Mouse (Mus musculus): ENCODE measurements around the gene Rsl24d1. TPM values are rescaled to one million over a fixed set of nuclear protein-coding genes. Genes with fewer than 3 reads are reported as not detected.

The Rsl24d1 gene
- 102 and 110 TPM in 2 replicates for polyA plus RNA-seq (2014; fragmentation: Nextera tagmentation; extraction: Ambion mirVana)

GRCm38 (mm10) chr9:73112919-73113906, at the start of gene Rsl24d1:
Gene Rsl24d1, plus strand, starts transcription at chr9:73113426.
- no peaks in the 10 kb centered on the region for H3K9me3 ChIP-seq (replicated peaks; ENCODE audit: control insufficient read depth, low read length)
- H3K4me1 ChIP-seq (ENCODE audit: control insufficient read depth, insufficient read depth, low read length): no peaks in the 10 kb centered on the region
- H3K27ac ChIP-seq (ENCODE audit: low read depth, low read length): peak within 1 kb of the TSS; percentile 23
- no peaks in the 10 kb centered on the region for H3K27me3 ChIP-seq (ENCODE audit: control insufficient read depth, insufficient read depth, low read length)
- H3K4me3 ChIP-seq (ENCODE audit: low read depth, low read length): peak within 1 kb of the TSS; percentile 97
- H3K36me3 ChIP-seq (ENCODE audit: control insufficient read depth, insufficient read depth, low read length): peaks cover 11% of the 10 kb centered on the region
- WGBS (ENCODE audit: insufficient replicate concordance): under 1% methylated on average over 64 of the region's 64 CpGs
- peak; percentile 85 for ATAC-seq (replicated peaks; ENCODE audit: insufficient number of reproducible peaks, low FRiP score, low TSS enrichment)
- peak within 1 kb of the TSS; percentile 90 for H3K9ac ChIP-seq (ENCODE audit: low read depth, low read length)
- H3K4me2 ChIP-seq: peak within 1 kb of the TSS; percentile 87

- H3K36me3 ChIP-seq (ENCODE audit: control insufficient read depth, insufficient read depth, low read length): no peaks in the 10 kb centered on the region
- no peak overlapping the region for H3K4me3 ChIP-seq (ENCODE audit: low read depth, low read length)
- peaks cover 19% of the 10 kb centered on the region for H3K4me1 ChIP-seq (ENCODE audit: control insufficient read depth, insufficient read depth, low read length)
- no peak overlapping the region for H3K27ac ChIP-seq (ENCODE audit: low read depth, low read length)
- no peaks in the 10 kb centered on the region for H3K27me3 ChIP-seq (ENCODE audit: control insufficient read depth, insufficient read depth, low read length)
- peak overlapping the region; percentile 56 for H3K4me2 ChIP-seq
- H3K9me3 ChIP-seq (replicated peaks; ENCODE audit: control insufficient read depth, low read length): no peaks in the 10 kb centered on the region
- ATAC-seq (replicated peaks; ENCODE audit: insufficient number of reproducible peaks, low FRiP score, low TSS enrichment): no peak
- H3K9ac ChIP-seq (ENCODE audit: low read depth, low read length): no peak overlapping the region
- WGBS (ENCODE audit: insufficient replicate concordance): 20% methylated on average over 15 of the region's 15 CpGs
Measured at GRCm38 (mm10) chr9:73063621-73064290, 49.5 kb upstream of the Rsl24d1 start.

- H3K4me3 ChIP-seq (ENCODE audit: low read depth, low read length): 0 out of 2 replicates have a peak overlapping the region, but pooled peaks have one; percentile 8
- peaks cover 19% of the 10 kb centered on the region for H3K4me1 ChIP-seq (ENCODE audit: control insufficient read depth, insufficient read depth, low read length)
- no peak overlapping the region for H3K27ac ChIP-seq (ENCODE audit: low read depth, low read length)
- no peak overlapping the region for H3K9ac ChIP-seq (ENCODE audit: low read depth, low read length)
- ATAC-seq (replicated peaks; ENCODE audit: insufficient number of reproducible peaks, low FRiP score, low TSS enrichment): no peak
- H3K4me2 ChIP-seq: peak overlapping the region; percentile 54
- no peaks in the 10 kb centered on the region for H3K27me3 ChIP-seq (ENCODE audit: control insufficient read depth, insufficient read depth, low read length)
- no peaks in the 10 kb centered on the region for H3K36me3 ChIP-seq (ENCODE audit: control insufficient read depth, insufficient read depth, low read length)
- H3K9me3 ChIP-seq (replicated peaks; ENCODE audit: control insufficient read depth, low read length): no peaks in the 10 kb centered on the region
- WGBS (ENCODE audit: insufficient replicate concordance): 28% methylated on average over 10 of the region's 10 CpGs
Measured at GRCm38 (mm10) chr9:73067086-73067485, 46.1 kb upstream of the Rsl24d1 start.

DNA sequence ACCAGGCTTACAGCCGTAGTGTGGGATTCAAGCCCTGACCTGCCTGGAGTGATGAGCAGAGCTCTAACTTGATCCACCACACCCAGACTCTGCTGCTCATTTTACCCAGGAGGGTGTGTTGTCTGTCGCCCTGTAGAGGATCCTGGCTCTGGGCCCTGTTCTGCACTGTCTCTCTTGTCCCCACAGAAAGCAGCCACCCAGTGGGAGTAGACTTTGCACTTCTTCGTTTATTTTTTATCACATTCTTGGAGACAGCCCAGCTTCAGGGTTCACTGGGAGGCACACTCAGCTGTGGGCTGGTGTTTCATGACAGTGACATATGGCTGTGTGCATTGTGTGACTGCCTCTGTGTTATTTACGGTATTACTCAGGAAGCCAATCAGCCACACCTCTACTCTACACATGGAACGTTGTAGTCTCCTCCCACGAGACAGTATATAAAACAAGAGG, 45.0 kb upstream of the Rsl24d1 start:
- Histone ChIP-seq H3K9me3 (replicated peaks; ENCODE audit: control insufficient read depth, low read length) (no peaks in the 10 kb centered on the region), H3K27me3 (ENCODE audit: control insufficient read depth, insufficient read depth, low read length) (no peaks in the 10 kb centered on the region), H3K36me3 (ENCODE audit: control insufficient read depth, insufficient read depth, low read length) (no peaks in the 10 kb centered on the region), H3K4me3 (ENCODE audit: low read depth, low read length) (no peak overlapping the region), H3K27ac (ENCODE audit: low read depth, low read length) (peak overlapping the region; percentile 22; the same call in 1 of the 2 replicates), H3K4me2 (peak overlapping the region; percentile 4; the same call in 1 of the 2 replicates), H3K4me1 (ENCODE audit: control insufficient read depth, insufficient read depth, low read length) (peaks cover 19% of the 10 kb centered on the region), H3K9ac (ENCODE audit: low read depth, low read length) (no peak overlapping the region)
- ATAC-seq (replicated peaks; ENCODE audit: insufficient number of reproducible peaks, low FRiP score, low TSS enrichment): no peak
- 25% methylated on average over 6 of the region's 6 CpGs for WGBS (ENCODE audit: insufficient replicate concordance)

GRCm38 (mm10) chr9:73068688-73069087, 44.5 kb upstream of the Rsl24d1 start:
- H3K27me3 ChIP-seq (ENCODE audit: control insufficient read depth, insufficient read depth, low read length): no peaks in the 10 kb centered on the region
- H3K9me3 ChIP-seq (replicated peaks; ENCODE audit: control insufficient read depth, low read length): no peaks in the 10 kb centered on the region
- H3K27ac ChIP-seq (ENCODE audit: low read depth, low read length): no peak overlapping the region
- 60% methylated on average over 6 of the region's 6 CpGs for WGBS (ENCODE audit: insufficient replicate concordance)
- no peak overlapping the region for H3K4me3 ChIP-seq (ENCODE audit: low read depth, low read length)
- H3K9ac ChIP-seq (ENCODE audit: low read depth, low read length): no peak overlapping the region
- no peaks in the 10 kb centered on the region for H3K36me3 ChIP-seq (ENCODE audit: control insufficient read depth, insufficient read depth, low read length)
- ATAC-seq (replicated peaks; ENCODE audit: insufficient number of reproducible peaks, low FRiP score, low TSS enrichment): no peak
- 0 out of 2 replicates have a peak overlapping the region, but pooled peaks have one; percentile 4 for H3K4me2 ChIP-seq
- H3K4me1 ChIP-seq (ENCODE audit: control insufficient read depth, insufficient read depth, low read length): peaks cover 14% of the 10 kb centered on the region

DNA sequence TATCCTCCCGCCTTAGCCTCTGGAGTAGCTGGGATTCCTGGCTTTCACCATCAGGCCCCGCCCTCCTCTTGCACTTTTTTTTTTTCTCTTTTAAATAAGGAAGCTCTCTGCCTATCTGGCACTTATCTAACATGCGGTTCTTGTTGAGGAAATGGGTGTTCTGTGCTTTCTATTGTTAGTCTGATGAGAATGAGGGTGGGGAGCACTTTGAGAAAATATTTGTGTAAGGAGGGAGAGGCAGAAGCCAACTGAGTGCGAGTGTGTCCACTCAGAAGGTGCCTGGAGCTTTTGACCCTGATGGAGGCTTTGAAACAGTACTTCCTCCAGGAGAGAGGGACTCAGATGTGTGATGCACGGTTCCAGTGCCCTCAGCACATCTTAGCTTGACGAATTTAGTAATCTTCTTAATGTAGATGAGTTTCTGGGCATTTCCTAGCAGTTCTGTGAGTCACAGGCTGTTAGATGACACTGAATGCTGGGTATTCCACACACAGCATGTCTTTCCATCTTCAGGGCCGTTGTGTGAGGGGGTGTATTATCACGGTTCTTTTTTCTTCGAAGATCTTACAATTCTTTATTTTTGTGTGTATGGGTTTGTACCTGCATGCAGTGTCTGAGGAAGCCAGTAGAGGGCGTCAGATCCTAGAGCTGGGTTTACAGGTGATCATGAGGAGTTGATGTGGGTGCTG, 42.1 kb upstream of the Rsl24d1 start:
- H3K9me3 ChIP-seq (replicated peaks; ENCODE audit: control insufficient read depth, low read length): no peaks in the 10 kb centered on the region
- no peak; the same call in 1 of the 2 replicates for ATAC-seq (replicated peaks; ENCODE audit: insufficient number of reproducible peaks, low FRiP score, low TSS enrichment)
- peak overlapping the region; percentile 57; the same call in 1 of the 2 replicates for H3K27ac ChIP-seq (ENCODE audit: low read depth, low read length)

DNA sequence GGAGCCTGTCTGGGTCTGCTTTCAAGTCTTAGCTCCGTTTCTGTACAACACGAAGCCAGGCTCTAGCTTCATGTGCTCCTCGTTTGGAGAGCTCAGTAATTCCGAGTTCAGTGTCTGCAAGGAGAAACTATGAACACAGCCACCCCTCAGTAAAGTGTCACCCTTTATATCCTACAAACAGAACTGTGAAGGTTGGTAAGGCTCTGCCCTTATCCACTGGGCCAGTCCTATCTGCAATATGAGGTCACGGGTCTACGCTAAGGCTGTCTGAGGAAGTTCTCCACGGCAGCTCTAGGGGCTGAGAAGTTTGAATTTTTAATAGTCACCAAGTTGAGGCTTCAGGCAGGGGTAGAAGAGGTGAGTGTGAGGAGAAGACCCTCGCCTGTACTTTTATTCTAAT, 40.8 kb upstream of the Rsl24d1 start:
- H3K4me1 ChIP-seq (ENCODE audit: control insufficient read depth, insufficient read depth, low read length): peaks cover 11% of the 10 kb centered on the region
- WGBS (ENCODE audit: insufficient replicate concordance): 75% methylated on average over 8 of the region's 8 CpGs
- no peaks in the 10 kb centered on the region for H3K27me3 ChIP-seq (ENCODE audit: control insufficient read depth, insufficient read depth, low read length)
- no peak overlapping the region for H3K4me2 ChIP-seq
- H3K4me3 ChIP-seq (ENCODE audit: low read depth, low read length): no peak overlapping the region
- H3K27ac ChIP-seq (ENCODE audit: low read depth, low read length): no peak overlapping the region
- no peak for ATAC-seq (replicated peaks; ENCODE audit: insufficient number of reproducible peaks, low FRiP score, low TSS enrichment)
- H3K9ac ChIP-seq (ENCODE audit: low read depth, low read length): no peak overlapping the region
- H3K9me3 ChIP-seq (replicated peaks; ENCODE audit: control insufficient read depth, low read length): no peaks in the 10 kb centered on the region
- H3K36me3 ChIP-seq (ENCODE audit: control insufficient read depth, insufficient read depth, low read length): no peaks in the 10 kb centered on the region

More for the DNA sequence above, 42.1 kb upstream of the Rsl24d1 start:
- no peaks in the 10 kb centered on the region for H3K36me3 ChIP-seq (ENCODE audit: control insufficient read depth, insufficient read depth, low read length)
- H3K27me3 ChIP-seq (ENCODE audit: control insufficient read depth, insufficient read depth, low read length): no peaks in the 10 kb centered on the region
- 58% methylated on average over 10 of the region's 10 CpGs for WGBS (ENCODE audit: insufficient replicate concordance)
- no peak overlapping the region for H3K9ac ChIP-seq (ENCODE audit: low read depth, low read length)
- peaks cover 11% of the 10 kb centered on the region for H3K4me1 ChIP-seq (ENCODE audit: control insufficient read depth, insufficient read depth, low read length)
- H3K4me3 ChIP-seq (ENCODE audit: low read depth, low read length): no peak overlapping the region
- no peak overlapping the region for H3K4me2 ChIP-seq

GRCm38 (mm10) chr9:73073169-73073568, 40.1 kb upstream of the Rsl24d1 start:
- Histone ChIP-seq H3K4me2 (no peak overlapping the region), H3K36me3 (ENCODE audit: control insufficient read depth, insufficient read depth, low read length) (no peaks in the 10 kb centered on the region), H3K27ac (ENCODE audit: low read depth, low read length) (no peak overlapping the region), H3K27me3 (ENCODE audit: control insufficient read depth, insufficient read depth, low read length) (no peaks in the 10 kb centered on the region), H3K9ac (ENCODE audit: low read depth, low read length) (no peak overlapping the region), H3K4me1 (ENCODE audit: control insufficient read depth, insufficient read depth, low read length) (peaks cover 4% of the 10 kb centered on the region), H3K9me3 (replicated peaks; ENCODE audit: control insufficient read depth, low read length) (no peaks in the 10 kb centered on the region), H3K4me3 (ENCODE audit: low read depth, low read length) (no peak overlapping the region)
- 88% methylated on average over 5 of the region's 5 CpGs for WGBS (ENCODE audit: insufficient replicate concordance)
- no peak for ATAC-seq (replicated peaks; ENCODE audit: insufficient number of reproducible peaks, low FRiP score, low TSS enrichment)
